Mouse (Mus musculus) granulocyte monocyte progenitor cell, adult 5-6 weeks (primary cell): ENCODE measurements at regions not wholly inside any gene's neighbourhood (a gene's known extent, or its start where the extent isn't known, plus 50 kb on each side); places are given as distances from the start of the nearest gene placed in this dataset.

Experiments used
- ATAC-seq: replicated peaks from 2 replicates; pipeline ENCODE4 v1.8.0; 2016; ENCODE audit warnings: mild to moderate bottlenecking, moderate TSS enrichment, inconsistent platforms; ENCODE audit not compliant: poor library complexity, severe bottlenecking

GRCm38 (mm10) chr7:92984701-92985682 lies 94.7 kb upstream of the Fam181b start:
- no peak for ATAC-seq

GRCm38 (mm10) chr7:92985683-92986070 lies 94.0 kb upstream of the Fam181b start:
- no peak for ATAC-seq

GRCm38 (mm10) chr7:92998886-92999285 lies 80.8 kb upstream of the Fam181b start:
- no peak for ATAC-seq

DNA sequence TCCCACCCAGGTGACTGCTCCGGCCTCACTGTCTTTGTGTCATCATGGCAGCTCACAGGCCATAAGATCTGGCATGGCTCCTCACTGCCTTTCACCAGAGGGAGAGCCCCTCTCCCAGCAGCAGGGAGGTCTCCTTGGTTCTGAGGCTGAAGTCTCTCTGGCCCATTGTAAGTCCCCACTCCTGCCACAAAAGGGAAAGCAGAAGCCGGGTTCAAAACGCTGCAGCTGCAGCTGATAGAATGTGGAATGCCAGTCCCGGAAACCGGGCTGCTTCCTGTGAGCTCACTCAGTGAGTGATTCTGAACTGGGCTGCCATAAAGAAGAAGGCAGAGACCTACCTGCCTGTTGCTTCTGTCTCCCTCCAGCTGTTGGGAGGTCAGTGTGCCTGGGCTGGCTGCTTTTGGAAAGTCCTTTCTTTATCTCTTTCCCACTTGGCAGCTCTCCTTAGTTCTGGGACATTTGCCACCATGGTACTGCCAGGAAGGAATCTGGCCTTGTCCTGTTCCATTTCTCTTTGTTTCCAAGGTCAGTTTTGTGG lies 72.9 kb upstream of the Fam181b start:
- ATAC-seq: peak; percentile 52; the same call in 1 of the 2 replicates

- ATAC-seq: no peak
Observed at GRCm38 (mm10) chr7:93007721-93008120, 71.9 kb upstream of the Fam181b start.

DNA sequence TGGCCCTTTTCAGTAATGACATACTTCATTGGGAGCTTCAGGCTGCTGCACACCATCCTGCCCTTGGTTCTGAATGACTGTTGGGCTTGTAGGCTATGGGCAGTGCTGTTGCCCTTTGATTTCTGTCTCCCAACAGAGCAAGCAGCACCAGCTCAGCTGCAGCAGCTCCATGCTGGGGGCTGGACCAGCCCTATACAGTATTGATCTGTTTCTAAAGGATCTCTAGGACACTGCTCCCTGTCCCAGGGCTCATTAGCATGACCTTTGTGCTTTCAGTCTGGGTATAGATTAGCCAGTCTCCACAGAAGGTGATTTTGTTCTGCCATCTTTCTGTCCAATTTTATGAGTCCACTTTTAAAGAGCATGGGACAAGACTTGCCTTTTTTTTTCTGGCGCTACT lies 60.3 kb upstream of the Fam181b start:
- ATAC-seq: no peak

DNA sequence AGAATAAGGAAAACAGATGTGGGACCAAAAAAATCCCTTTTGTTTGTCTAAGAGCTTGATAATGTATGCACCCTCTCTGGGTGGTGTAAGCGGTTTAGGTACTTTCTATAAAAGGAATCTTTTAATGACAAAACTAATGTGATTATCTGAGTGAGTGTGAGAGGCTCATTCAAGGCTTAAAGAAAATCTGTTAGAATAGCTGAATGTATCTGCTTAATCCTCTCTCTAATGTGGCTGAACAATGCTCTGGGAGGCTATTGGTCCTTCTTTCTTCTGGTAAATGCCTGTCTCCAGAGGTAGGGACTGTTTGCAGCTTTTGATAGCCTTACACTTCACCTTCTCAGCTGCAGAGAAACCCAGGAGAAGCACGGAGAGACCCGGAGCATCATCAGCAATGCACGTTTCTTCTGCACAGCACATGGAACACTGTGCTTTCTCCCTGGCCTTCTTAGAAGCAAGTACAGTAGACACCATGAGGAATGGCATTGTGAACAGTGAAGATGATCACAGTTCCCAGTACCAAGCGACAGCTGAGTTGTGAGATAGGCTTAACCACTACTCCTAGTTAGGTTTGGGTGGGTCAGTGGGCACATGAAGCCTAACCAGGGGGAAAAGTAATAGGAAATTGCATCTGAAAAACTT lies 56.1 kb upstream of the Fam181b start:
- no peak for ATAC-seq

GRCm38 (mm10) chr7:93026231-93026630 lies 53.4 kb upstream of the Fam181b start:
- no peak for ATAC-seq
